Mouse (Mus musculus): ENCODE measurements around the gene Ntrk2. TPM values are rescaled to one million over a fixed set of nuclear protein-coding genes. Genes with fewer than 3 reads are reported as not detected.

Gene Ntrk2
- polyA plus RNA-seq (2012; rRNA removed), result 0.06 and 0.07 TPM in 2 replicates
- 0.04 and 0.21 TPM in 2 replicates for polyA plus RNA-seq (2014; fragmentation: Nextera tagmentation; extraction: Ambion mirVana)

DNA sequence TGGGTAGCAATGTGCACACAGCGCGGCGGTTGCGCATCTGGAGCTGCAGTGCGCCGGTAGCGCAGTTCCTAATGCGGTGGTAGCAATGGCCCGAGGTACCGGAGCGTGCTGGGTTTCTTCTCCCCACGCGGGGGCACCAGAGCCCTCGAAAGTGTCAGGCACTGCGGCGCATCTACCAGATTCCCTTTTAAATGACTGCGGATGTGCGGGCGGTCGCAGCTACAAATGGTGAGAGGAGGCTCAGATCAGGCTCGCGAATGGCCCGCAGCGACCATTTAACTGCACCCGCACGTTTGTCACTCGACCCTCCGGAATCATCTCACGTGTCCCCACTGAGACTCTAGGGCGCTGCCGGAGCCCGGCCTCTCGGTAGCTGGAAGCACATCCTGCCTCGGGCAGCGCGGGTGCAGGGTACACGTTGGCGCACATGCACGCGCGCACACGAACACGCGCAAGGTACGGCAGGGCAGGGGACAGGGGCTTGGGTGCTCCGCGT, at the start of gene Ntrk2:
Gene Ntrk2 (plus strand): TSS at position 173 of the 496 bp plus-strand sequence.
- Histone ChIP-seq H3K27me3 (ENCODE audit: control insufficient read depth, insufficient read depth, low read length) (peaks cover 30% of the 10 kb centered on the region), H3K9me3 (ENCODE audit: control insufficient read depth, low read length) (no peaks in the 10 kb centered on the region), H3K36me3 (replicated peaks; ENCODE audit: control insufficient read depth, insufficient read depth, low read depth) (no peaks in the 10 kb centered on the region), H3K4me1 (replicated peaks; ENCODE audit: control insufficient read depth in 2 of 2, insufficient read depth in 2 of 2, low read length in 1 of 2) (no peaks in the 10 kb centered on the region), H3K4me3 (ENCODE audit: insufficient read depth in 1 of 2, low read depth in 2 of 2, low read length in 2 of 2) (peak within 1 kb of the TSS in 1 of 2 experiments; percentile 25; a peak in 2 of 4 replicates), H3K9ac (replicated peaks) (no peak within 1 kb of the TSS), H3K27ac (no peak within 1 kb of the TSS), H3K4me2 (ENCODE audit: low read depth) (peak within 1 kb of the TSS; percentile 49)
- TF ChIP-seq EP300 (IDR thresholded peaks at IDR 0.05; ENCODE audit: low read depth) (no peak), CTCF (IDR thresholded peaks at IDR 0.05; ENCODE audit: low read depth) (peak; percentile 64)
- ATAC-seq (ENCODE audit: insufficient read depth), result no peak
- 2% methylated on average over 47 of the region's 47 CpGs for WGBS (ENCODE audit: insufficient replicate concordance)
- DNase-seq (ENCODE audit: low read depth in 3 of 3, low spot score in 3 of 3), result peak in 1 of 3 experiments; percentile 2

DNA sequence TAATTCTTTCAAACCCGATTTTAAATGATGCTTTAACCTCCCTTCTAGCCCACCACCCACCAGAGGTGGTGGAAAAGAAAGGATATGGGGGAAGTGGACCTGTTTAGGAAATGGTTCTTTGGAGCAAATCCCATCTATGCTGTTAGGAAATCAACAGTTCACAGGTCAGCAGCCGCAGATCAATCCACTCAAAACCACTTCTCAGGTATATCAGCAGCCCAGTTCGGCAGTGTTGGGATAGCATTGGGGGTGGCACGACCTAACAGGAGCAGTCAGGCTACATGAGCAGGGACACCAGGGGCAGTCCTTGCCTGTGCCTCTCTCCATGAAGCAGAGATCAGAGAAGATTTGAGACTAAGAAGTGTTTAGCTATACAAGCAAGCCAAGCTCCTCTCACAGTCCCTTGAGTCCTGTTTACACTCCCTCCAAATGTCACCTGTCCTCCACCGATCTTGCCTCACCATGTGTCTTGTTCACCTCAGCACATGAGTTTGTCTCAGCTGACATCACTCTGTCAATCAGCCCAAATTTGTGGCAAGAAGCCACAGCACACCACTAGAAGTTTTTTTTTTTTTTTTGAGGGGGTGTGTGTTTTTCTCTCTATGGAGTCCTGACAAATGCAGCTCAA, 45.3 kb upstream of the Ntrk2 start:
- TF ChIP-seq EP300 (IDR thresholded peaks at IDR 0.05; ENCODE audit: low read depth) (no peak), CTCF (IDR thresholded peaks at IDR 0.05; ENCODE audit: low read depth) (no peak)
- Histone ChIP-seq H3K4me1 (replicated peaks; ENCODE audit: control insufficient read depth in 2 of 2, insufficient read depth in 2 of 2, low read length in 1 of 2) (no peaks in the 10 kb centered on the region), H3K4me3 (ENCODE audit: insufficient read depth in 1 of 2, low read depth in 2 of 2, low read length in 2 of 2) (no peak overlapping the region), H3K9ac (replicated peaks) (no peak overlapping the region), H3K27me3 (ENCODE audit: control insufficient read depth, insufficient read depth, low read length) (no peaks in the 10 kb centered on the region), H3K4me2 (ENCODE audit: low read depth) (no peak overlapping the region), H3K27ac (no peak overlapping the region), H3K36me3 (replicated peaks; ENCODE audit: control insufficient read depth, insufficient read depth, low read depth) (no peaks in the 10 kb centered on the region), H3K9me3 (ENCODE audit: control insufficient read depth, low read length) (no peaks in the 10 kb centered on the region)
- 60% methylated on average over 5 of the region's 5 CpGs for WGBS (ENCODE audit: insufficient replicate concordance)
- ATAC-seq (ENCODE audit: insufficient read depth) (no peak), DNase-seq (ENCODE audit: low read depth in 3 of 3, low spot score in 3 of 3) (no peak)

DNA sequence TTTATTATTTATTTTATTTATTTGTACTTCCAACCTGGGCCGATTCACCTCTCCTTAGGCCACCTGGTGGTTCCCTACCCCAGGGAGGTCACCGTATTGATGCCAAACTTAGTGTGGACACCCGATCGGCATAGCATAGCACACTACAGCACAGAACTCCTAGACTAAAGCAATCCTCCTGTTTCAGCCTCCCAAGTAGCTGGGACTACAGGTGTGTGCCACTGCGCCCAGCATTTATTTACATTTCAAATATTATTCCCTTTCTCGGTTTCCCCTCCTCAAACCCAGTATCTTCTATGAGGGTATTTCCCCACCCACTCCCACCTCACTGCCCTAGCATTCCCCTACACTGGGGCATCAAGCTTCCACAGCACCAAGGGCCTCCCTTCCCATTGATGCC, 38.1 kb upstream of the Ntrk2 start:
- WGBS (ENCODE audit: insufficient replicate concordance), result 76% methylated on average over 6 of the region's 6 CpGs
- Histone ChIP-seq H3K27me3 (ENCODE audit: control insufficient read depth, insufficient read depth, low read length) (no peaks in the 10 kb centered on the region), H3K27ac (no peak overlapping the region), H3K4me1 (replicated peaks; ENCODE audit: control insufficient read depth in 2 of 2, insufficient read depth in 2 of 2, low read length in 1 of 2) (no peaks in the 10 kb centered on the region), H3K4me2 (ENCODE audit: low read depth) (no peak overlapping the region), H3K9me3 (ENCODE audit: control insufficient read depth, low read length) (no peaks in the 10 kb centered on the region), H3K36me3 (replicated peaks; ENCODE audit: control insufficient read depth, insufficient read depth, low read depth) (no peaks in the 10 kb centered on the region), H3K9ac (replicated peaks) (no peak overlapping the region), H3K4me3 (ENCODE audit: insufficient read depth in 1 of 2, low read depth in 2 of 2, low read length in 2 of 2) (no peak overlapping the region)
- DNase-seq (ENCODE audit: low read depth in 3 of 3, low spot score in 3 of 3) (no peak), ATAC-seq (ENCODE audit: insufficient read depth) (no peak)
- TF ChIP-seq EP300 (IDR thresholded peaks at IDR 0.05; ENCODE audit: low read depth), result no peak
- no peak for TF ChIP-seq CTCF (IDR thresholded peaks at IDR 0.05; ENCODE audit: low read depth)

DNA sequence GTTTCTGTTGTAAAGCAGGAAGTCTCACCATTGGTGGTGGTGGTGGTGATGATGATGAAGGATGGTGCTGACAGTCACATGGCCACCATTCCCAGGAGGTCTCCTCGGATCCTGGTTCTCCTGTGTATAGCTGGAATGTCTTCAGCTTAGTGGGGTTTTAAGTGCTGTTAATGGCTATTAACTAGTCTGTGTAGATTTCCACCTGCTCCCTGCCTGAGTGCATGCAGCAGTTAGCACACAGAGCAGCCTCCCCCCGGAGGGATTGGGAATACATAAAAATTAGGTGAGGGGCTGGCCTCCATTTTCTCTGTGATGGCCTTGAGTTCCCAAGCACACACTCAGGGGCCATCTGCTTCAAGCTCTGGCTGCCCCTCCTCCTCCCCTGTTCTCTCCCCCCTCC, 36.9 kb upstream of the Ntrk2 start:
- Histone ChIP-seq H3K36me3 (replicated peaks; ENCODE audit: control insufficient read depth, insufficient read depth, low read depth) (no peaks in the 10 kb centered on the region), H3K27ac (no peak overlapping the region), H3K9ac (replicated peaks) (no peak overlapping the region), H3K4me2 (ENCODE audit: low read depth) (no peak overlapping the region), H3K4me1 (replicated peaks; ENCODE audit: control insufficient read depth in 2 of 2, insufficient read depth in 2 of 2, low read length in 1 of 2) (no peaks in the 10 kb centered on the region), H3K27me3 (ENCODE audit: control insufficient read depth, insufficient read depth, low read length) (no peaks in the 10 kb centered on the region), H3K9me3 (ENCODE audit: control insufficient read depth, low read length) (no peaks in the 10 kb centered on the region), H3K4me3 (ENCODE audit: insufficient read depth in 1 of 2, low read depth in 2 of 2, low read length in 2 of 2) (no peak overlapping the region)
- ATAC-seq (ENCODE audit: insufficient read depth), result no peak
- WGBS (ENCODE audit: insufficient replicate concordance), result 30% methylated on average over 2 of the region's 2 CpGs
- DNase-seq (ENCODE audit: low read depth in 3 of 3, low spot score in 3 of 3), result no peak
- TF ChIP-seq CTCF (IDR thresholded peaks at IDR 0.05; ENCODE audit: low read depth) (no peak), EP300 (IDR thresholded peaks at IDR 0.05; ENCODE audit: low read depth) (no peak)

DNA sequence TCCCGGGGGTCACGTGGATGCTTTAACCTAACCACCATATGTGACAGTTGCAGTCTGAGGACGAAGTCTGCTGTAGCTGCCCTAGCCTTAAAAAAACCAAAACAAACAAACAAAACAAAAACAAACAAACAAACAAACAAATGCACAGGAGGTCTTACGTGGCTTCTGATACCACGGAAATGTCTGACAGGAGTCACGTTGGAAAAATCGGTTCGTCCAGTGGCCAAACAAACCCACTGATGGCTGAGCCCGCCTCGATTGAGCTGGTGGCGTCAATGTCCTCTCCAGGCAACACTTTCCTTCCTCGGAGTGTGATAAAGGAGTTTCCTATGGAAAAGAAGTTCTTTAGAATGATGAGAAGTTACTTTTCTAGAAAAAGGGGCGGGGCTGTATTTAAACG, 27.1 kb upstream of the Ntrk2 start:
- Histone ChIP-seq H3K4me1 (replicated peaks; ENCODE audit: control insufficient read depth in 2 of 2, insufficient read depth in 2 of 2, low read length in 1 of 2) (no peaks in the 10 kb centered on the region), H3K36me3 (replicated peaks; ENCODE audit: control insufficient read depth, insufficient read depth, low read depth) (no peaks in the 10 kb centered on the region), H3K4me3 (ENCODE audit: insufficient read depth in 1 of 2, low read depth in 2 of 2, low read length in 2 of 2) (no peak overlapping the region), H3K27me3 (ENCODE audit: control insufficient read depth, insufficient read depth, low read length) (no peaks in the 10 kb centered on the region), H3K9ac (replicated peaks) (no peak overlapping the region), H3K27ac (no peak overlapping the region), H3K9me3 (ENCODE audit: control insufficient read depth, low read length) (no peaks in the 10 kb centered on the region), H3K4me2 (ENCODE audit: low read depth) (no peak overlapping the region)
- TF ChIP-seq EP300 (IDR thresholded peaks at IDR 0.05; ENCODE audit: low read depth), result no peak
- no peak for TF ChIP-seq CTCF (IDR thresholded peaks at IDR 0.05; ENCODE audit: low read depth)
- WGBS (ENCODE audit: insufficient replicate concordance), result 78% methylated on average over 14 of the region's 14 CpGs
- ATAC-seq (ENCODE audit: insufficient read depth) (no peak), DNase-seq (ENCODE audit: low read depth in 3 of 3, low spot score in 3 of 3) (no peak)
